Mouse (Mus musculus) midbrain, embryonic 12.5 days (tissue): ENCODE measurements around the gene Ufc1. TPM values are rescaled to one million over a fixed set of nuclear protein-coding genes. Genes with fewer than 3 reads are reported as not detected.

Source experiments
- ATAC-seq: fragments of 200-750 bp; cut with Nextera tagmentation; 2 replicates; pipeline ENCODE4 v1.8.0; 2017; ENCODE audit warnings: low read depth, moderate TSS enrichment, moderate library complexity; ENCODE audit not compliant: low FRiP score
- H3K27ac ChIP-seq: fragments of 300-500 bp; sonication (generic); replicated peaks from 2 replicates; pipeline ENCODE4 v1.5.1; 2016; ENCODE audit warnings: mild to moderate bottlenecking
- H3K27me3 ChIP-seq: fragments of 300-500 bp; sonication (generic); 2 replicates; pipeline ENCODE4 v1.6.1; 2016; ENCODE audit warnings: mild to moderate bottlenecking
- H3K36me3 ChIP-seq: fragments of 300-500 bp; sonication (generic); 2 replicates; pipeline ENCODE4 v1.6.1; 2016
- H3K4me1 ChIP-seq: fragments of 300-500 bp; sonication (generic); 2 replicates; pipeline ENCODE4 v1.6.1; 2016
- H3K4me2 ChIP-seq: fragments of 300-500 bp; sonication (generic); replicated peaks from 2 replicates; pipeline ENCODE4 v1.6.1; 2016; ENCODE audit warnings: mild to moderate bottlenecking, moderate library complexity
- H3K4me3 ChIP-seq: fragments of 300-500 bp; sonication (generic); 2 replicates; pipeline ENCODE4 v1.5.1; 2016; ENCODE audit warnings: mild to moderate bottlenecking
- H3K9ac ChIP-seq: fragments of 300-500 bp; sonication (generic); replicated peaks from 2 replicates; pipeline ENCODE4 v1.6.1; 2016; ENCODE audit warnings: mild to moderate bottlenecking, moderate library complexity
- H3K9me3 ChIP-seq: fragments of 300-500 bp; sonication (generic); 2 replicates; pipeline ENCODE4 v1.6.1; 2016; ENCODE audit warnings: mild to moderate bottlenecking
- WGBS: fragments of 180-500 bp; shearing (Covaris S2); methylation state at CpG from one replicate; pipeline ENCODE4 v1.1.7; 2016; 5-methylcytosine and 5-hydroxymethylcytosine counted together
- polyA plus RNA-seq: library from polyadenylated mRNA; unstranded; fragments of >200 nt; fragmentation: Nextera tagmentation; extraction: Ambion mirVana; gene quantifications from 2 replicates; pipeline ENCODE4 v1.2.1, GENCODE M21; 2016

The Ufc1 gene
- polyA plus RNA-seq, 1 experiment from 2014 or later = 106 TPM

GRCm38 (mm10) chr1:171277736-171278135 lies 17.1 kb downstream of the Ufc1 start:
- Histone ChIP-seq H3K9ac (no peak overlapping the region), H3K4me1 (peaks cover 21% of the 10 kb centered on the region), H3K36me3 (peaks cover 65% of the 10 kb centered on the region)

GRCm38 (mm10) chr1:171276110-171276748 lies 18.6 kb downstream of the Ufc1 start:
- Histone ChIP-seq H3K27ac (no peak overlapping the region), H3K4me3 (no peak overlapping the region), H3K9ac (no peak overlapping the region), H3K4me2 (no peak overlapping the region), H3K9me3 (no peaks in the 10 kb centered on the region), H3K36me3 (peaks cover 63% of the 10 kb centered on the region), H3K4me1 (peaks cover 16% of the 10 kb centered on the region), H3K27me3 (no peaks in the 10 kb centered on the region)
- ATAC-seq = no peak
- WGBS = 91% methylated on average over 14 of the region's 14 CpGs

More at GRCm38 (mm10) chr1:171277736-171278135, 17.1 kb downstream of the Ufc1 start:
- Histone ChIP-seq H3K27me3 (no peaks in the 10 kb centered on the region), H3K4me3 (no peak overlapping the region), H3K4me2 (no peak overlapping the region), H3K27ac (no peak overlapping the region), H3K9me3 (no peaks in the 10 kb centered on the region)
- no peak for ATAC-seq
- 85% methylated on average over 10 of the region's 10 CpGs for WGBS

DNA sequence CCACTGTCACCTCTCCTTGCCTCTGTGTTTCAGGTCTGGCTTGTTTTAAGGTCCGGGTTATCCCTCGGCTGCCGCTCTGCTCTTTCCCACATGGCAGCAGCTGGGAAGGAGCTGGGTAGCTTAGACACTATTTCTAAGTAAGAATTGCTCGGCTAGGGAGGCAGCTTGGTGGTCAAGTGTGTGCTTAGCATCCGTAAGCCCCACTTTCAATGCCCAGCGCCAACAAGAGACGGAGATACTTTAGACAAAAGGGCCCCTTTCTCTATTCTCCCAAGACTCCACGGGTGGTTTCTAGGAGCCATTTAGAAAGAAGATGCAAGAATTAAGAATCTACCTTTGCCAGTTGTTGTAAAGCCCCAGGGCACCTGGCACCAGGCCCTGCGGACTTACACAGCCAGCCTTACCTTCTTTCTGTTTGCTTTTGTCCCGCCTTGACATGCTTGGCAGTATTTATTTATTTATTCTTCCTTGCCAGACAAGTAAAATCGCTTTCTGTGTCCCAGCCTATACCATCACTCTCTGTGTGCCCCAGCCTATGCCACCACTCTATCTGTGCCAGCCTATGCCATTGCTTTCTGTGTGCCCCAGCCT lies 19.6 kb downstream of the Ufc1 start:
- Histone ChIP-seq H3K27ac (no peak overlapping the region), H3K9me3 (no peaks in the 10 kb centered on the region), H3K4me1 (peaks cover 18% of the 10 kb centered on the region), H3K4me3 (no peak overlapping the region), H3K4me2 (no peak overlapping the region), H3K36me3 (peaks cover 63% of the 10 kb centered on the region), H3K27me3 (no peaks in the 10 kb centered on the region), H3K9ac (no peak overlapping the region)
- ATAC-seq = no peak
- WGBS = 84% methylated on average over 11 of the region's 11 CpGs

DNA sequence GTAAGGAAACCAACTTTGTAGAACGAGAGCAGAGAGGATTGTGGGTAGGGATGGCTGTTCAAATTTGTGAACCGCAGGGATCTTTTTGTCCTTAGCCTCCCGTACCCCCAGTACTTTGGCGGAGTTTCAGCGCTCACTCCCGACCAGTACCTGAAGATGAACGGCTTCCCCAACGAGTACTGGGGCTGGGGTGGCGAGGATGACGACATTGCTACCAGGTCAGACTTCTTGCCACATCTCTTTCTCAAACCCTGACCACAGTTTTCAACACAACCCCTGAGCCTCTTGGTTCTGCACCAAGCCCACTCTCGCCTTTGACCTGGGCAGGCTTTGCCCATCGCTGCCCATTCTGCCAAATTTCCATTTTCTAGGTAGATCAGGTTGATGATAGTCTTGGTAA lies 20.7 kb downstream of the Ufc1 start:
- ATAC-seq = no peak
- Histone ChIP-seq H3K4me1 (peaks cover 11% of the 10 kb centered on the region), H3K9ac (no peak overlapping the region), H3K27me3 (no peaks in the 10 kb centered on the region), H3K4me2 (no peak overlapping the region), H3K27ac (no peak overlapping the region), H3K4me3 (no peak overlapping the region), H3K9me3 (no peaks in the 10 kb centered on the region), H3K36me3 (peaks cover 63% of the 10 kb centered on the region)
- WGBS = 90% methylated on average over 12 of the region's 12 CpGs

- no peak overlapping the region for H3K4me2 ChIP-seq
- 92% methylated on average over 3 of the region's 3 CpGs for WGBS
- no peaks in the 10 kb centered on the region for H3K27me3 ChIP-seq
- ATAC-seq = no peak
- no peak overlapping the region for H3K4me3 ChIP-seq
- H3K27ac ChIP-seq = no peak overlapping the region
- no peak overlapping the region for H3K9ac ChIP-seq
- H3K9me3 ChIP-seq = no peaks in the 10 kb centered on the region
- H3K4me1 ChIP-seq = peaks cover 11% of the 10 kb centered on the region
- H3K36me3 ChIP-seq = peaks cover 46% of the 10 kb centered on the region
These were observed 22.7 kb downstream of the Ufc1 start for GRCm38 (mm10) chr1:171272086-171272485.

GRCm38 (mm10) chr1:171271622-171272021 lies 23.2 kb downstream of the Ufc1 start:
- H3K4me2 ChIP-seq = no peak overlapping the region
- 83% methylated on average over 10 of the region's 10 CpGs for WGBS
- H3K4me1 ChIP-seq = peaks cover 11% of the 10 kb centered on the region
- no peak overlapping the region for H3K9ac ChIP-seq
- no peak overlapping the region for H3K27ac ChIP-seq
- no peak overlapping the region for H3K4me3 ChIP-seq
- ATAC-seq = no peak
- peaks cover 41% of the 10 kb centered on the region for H3K36me3 ChIP-seq
- no peaks in the 10 kb centered on the region for H3K9me3 ChIP-seq
- no peaks in the 10 kb centered on the region for H3K27me3 ChIP-seq

GRCm38 (mm10) chr1:171271196-171271595 lies 23.6 kb downstream of the Ufc1 start:
- no peak for ATAC-seq
- Histone ChIP-seq H3K9ac (peak overlapping the region; percentile 84), H3K4me3 (peak overlapping the region; percentile 80), H3K9me3 (no peaks in the 10 kb centered on the region), H3K36me3 (peaks cover 37% of the 10 kb centered on the region), H3K27ac (no peak overlapping the region), H3K4me1 (peaks cover 11% of the 10 kb centered on the region), H3K4me2 (peak overlapping the region; percentile 97), H3K27me3 (no peaks in the 10 kb centered on the region)
- WGBS = 65% methylated on average over 9 of the region's 9 CpGs

GRCm38 (mm10) chr1:171270573-171270900 lies 24.3 kb downstream of the Ufc1 start:
- peak overlapping the region; percentile 84 for H3K9ac ChIP-seq

DNA sequence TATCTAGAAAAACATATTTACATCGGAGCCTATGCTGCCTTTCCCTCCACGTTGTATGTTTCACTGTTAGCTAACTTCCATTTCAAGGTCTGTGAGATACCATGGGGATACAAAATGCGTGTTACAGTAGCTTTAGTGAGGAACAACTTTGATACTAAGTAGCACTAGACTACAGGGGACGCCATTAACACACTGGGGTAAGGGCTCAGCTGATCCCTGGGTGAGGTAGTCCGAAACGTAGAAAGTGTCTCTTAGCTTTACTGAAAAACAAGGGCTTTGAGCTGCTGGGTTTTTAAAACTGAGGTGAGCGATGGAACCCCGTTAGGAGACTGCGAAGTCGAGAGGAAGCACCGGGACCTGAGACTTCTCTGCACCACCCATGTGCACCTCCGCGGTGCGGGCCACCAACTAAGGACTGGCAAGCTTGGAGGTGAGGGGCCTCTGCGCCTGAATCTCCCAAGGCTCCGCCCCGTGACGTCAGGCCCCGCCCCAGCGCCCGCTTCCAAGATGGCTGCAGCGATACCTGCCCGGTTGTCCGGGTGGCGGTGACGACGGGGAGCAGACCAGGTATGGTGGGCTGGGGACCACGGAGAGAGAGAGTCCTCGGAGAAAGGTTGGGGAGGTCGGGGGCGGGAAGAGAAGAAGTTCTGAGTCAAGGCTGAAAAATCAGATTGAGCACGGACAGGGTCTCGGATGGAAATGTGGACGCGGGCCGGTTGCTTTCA lies 24.8 kb downstream of the Ufc1 start, which contains the start of gene B4galt3:
TSS of gene B4galt3 (plus strand) at position 481 of the 725 bp plus-strand sequence.
- peak within 1 kb of the TSS; percentile 84 for H3K9ac ChIP-seq
- peak within 1 kb of the TSS; percentile 80 for H3K4me3 ChIP-seq
- WGBS = 3% methylated on average over 36 of the region's 36 CpGs
- H3K27me3 ChIP-seq = no peaks in the 10 kb centered on the region
- no peaks in the 10 kb centered on the region for H3K9me3 ChIP-seq
- H3K4me1 ChIP-seq = peaks cover 11% of the 10 kb centered on the region
- peak; percentile 97 for ATAC-seq
- H3K4me2 ChIP-seq = peak within 1 kb of the TSS; percentile 97
- H3K27ac ChIP-seq = no peak within 1 kb of the TSS; the same call in 1 of the 2 replicates
- peaks cover 25% of the 10 kb centered on the region for H3K36me3 ChIP-seq

More at GRCm38 (mm10) chr1:171270573-171270900, 24.3 kb downstream of the Ufc1 start:
- H3K27ac ChIP-seq = no peak overlapping the region
- no peaks in the 10 kb centered on the region for H3K9me3 ChIP-seq
- peaks cover 30% of the 10 kb centered on the region for H3K36me3 ChIP-seq
- H3K27me3 ChIP-seq = no peaks in the 10 kb centered on the region
- peak overlapping the region; percentile 80 for H3K4me3 ChIP-seq
- WGBS = 1% methylated on average over 19 of the region's 19 CpGs
- H3K4me2 ChIP-seq = peak overlapping the region; percentile 97
- ATAC-seq = peak; percentile 70
- peaks cover 11% of the 10 kb centered on the region for H3K4me1 ChIP-seq

GRCm38 (mm10) chr1:171268341-171268740 lies 26.5 kb downstream of the Ufc1 start:
- Histone ChIP-seq H3K27ac (no peak overlapping the region), H3K9ac (no peak overlapping the region), H3K9me3 (no peaks in the 10 kb centered on the region), H3K4me2 (no peak overlapping the region), H3K4me3 (no peak overlapping the region), H3K36me3 (peaks cover 9% of the 10 kb centered on the region; the same call in 1 of the 2 replicates), H3K27me3 (no peaks in the 10 kb centered on the region), H3K4me1 (peaks cover 14% of the 10 kb centered on the region)
- ATAC-seq = no peak
- WGBS = 65% methylated on average over 1 of the region's 1 CpGs

GRCm38 (mm10) chr1:171265971-171266744 lies 28.7 kb downstream of the Ufc1 start:
- no peak for ATAC-seq
- H3K36me3 ChIP-seq = no peaks in the 10 kb centered on the region
- 75% methylated on average over 4 of the region's 4 CpGs for WGBS

More at GRCm38 (mm10) chr1:171265971-171266744, 28.7 kb downstream of the Ufc1 start:
- Histone ChIP-seq H3K4me1 (peaks cover 24% of the 10 kb centered on the region), H3K27ac (no peak overlapping the region), H3K9me3 (no peaks in the 10 kb centered on the region), H3K9ac (no peak overlapping the region), H3K4me2 (no peak overlapping the region), H3K27me3 (no peaks in the 10 kb centered on the region), H3K4me3 (no peak overlapping the region)
